Mouse (Mus musculus): ENCODE data around the gene Dusp15.

DNA sequence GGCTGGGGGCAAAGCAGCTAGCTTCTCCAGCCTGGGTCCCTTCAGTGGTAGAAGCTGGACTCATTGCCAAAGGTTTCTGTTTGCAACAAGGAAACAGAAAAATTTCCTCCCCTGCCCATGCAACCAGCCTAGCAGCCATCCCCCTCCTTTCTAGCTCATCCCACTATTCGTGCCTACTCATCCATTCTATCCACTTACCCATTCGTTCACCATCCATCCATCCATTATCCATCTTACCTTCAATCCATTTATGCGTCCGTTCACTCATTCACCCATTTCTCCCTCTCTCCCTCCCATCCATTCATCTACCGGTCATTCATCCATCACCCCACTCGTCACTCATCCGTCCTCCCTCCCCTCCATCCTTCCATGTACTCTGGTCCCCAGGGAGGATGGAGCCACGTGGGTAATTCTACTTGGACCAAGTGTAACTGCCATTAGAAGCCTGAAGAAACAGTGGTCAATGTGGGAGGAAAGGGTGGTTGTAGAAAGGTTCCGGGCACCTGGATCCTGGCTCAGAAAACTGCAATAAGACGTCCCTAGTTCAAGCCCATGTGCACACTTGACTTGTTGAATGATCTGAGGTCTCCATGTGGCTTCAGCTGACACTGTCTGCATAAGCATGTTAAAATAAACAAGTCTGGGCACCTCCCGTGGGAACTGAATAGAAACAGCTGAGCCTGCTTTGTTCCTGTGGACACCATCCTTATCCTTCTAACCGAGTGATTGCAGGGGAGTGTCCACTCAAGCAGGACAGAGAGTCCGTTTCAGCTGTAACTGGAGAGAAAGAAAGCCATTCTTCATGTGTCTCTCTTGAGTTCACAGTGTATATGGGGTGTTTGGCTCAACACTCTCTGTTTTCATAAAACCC lies 587 bp upstream of the Dusp15 start:
- TF ChIP-seq MAFK (IDR thresholded peaks at IDR 0.05; ENCODE audit: insufficient read depth, low read depth, low read length), result no peak
- TF ChIP-seq ZC3H11A (IDR thresholded peaks at IDR 0.05; ENCODE audit: borderline replicate concordance, low read depth, low read length), result no peak
- TF ChIP-seq CHD2 (IDR thresholded peaks at IDR 0.05; ENCODE audit: low read depth, low read length), result no peak
